Mouse (Mus musculus) heart, adult 11 months (tissue): ENCODE measurements around the gene Dab2ip.

ENCODE experiments used
- DNase-seq: peaks from one replicate; pipeline ENCODE4 v3.0.0; 2022

The Dab2ip gene

DNA sequence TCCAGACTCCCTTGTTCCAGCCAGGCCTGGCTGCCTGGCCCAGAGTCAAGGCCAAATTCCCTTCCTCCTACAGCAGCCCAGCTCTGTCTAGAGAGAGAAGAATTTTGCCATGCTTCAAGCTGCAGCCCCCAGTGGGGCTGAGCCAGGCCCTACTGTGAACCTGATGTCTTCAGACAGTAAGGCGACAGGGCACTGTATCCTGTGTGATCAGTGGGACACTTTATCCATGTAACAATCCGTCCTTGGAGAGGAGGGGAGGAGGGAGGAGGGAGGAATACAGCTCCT lies 1.4 kb downstream of the Dab2ip start:
- peak; percentile 94 for DNase-seq

DNA sequence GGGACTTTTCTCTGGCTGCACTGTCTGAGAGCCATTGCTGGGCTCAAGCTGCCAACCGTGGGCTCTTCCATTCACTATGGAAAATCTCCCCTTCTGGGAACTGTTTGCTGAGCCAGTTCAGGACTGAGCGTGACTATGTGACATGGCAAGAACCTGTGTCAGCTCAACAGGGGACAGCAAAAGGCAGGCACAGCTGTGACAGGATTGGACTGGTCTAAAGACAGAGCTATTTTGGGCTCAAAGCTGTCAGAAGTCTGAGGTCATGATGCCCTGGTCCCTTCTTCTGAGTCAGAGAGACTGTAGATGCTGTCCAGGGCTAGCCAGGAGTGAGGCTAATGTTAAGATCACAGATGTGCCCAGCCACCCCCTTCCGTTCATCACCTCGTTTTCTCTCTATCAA lies 5.7 kb downstream of the Dab2ip start:
- DNase-seq, result peak; percentile 94

GRCm38 (mm10) chr2:35565051-35565836 lies 7.2 kb downstream of the Dab2ip start:
- no peak for DNase-seq

- DNase-seq, result peak; percentile 96
These were observed 9.1 kb downstream of the Dab2ip start for GRCm38 (mm10) chr2:35566957-35567693.

- no peak for DNase-seq
These were observed 9.7 kb downstream of the Dab2ip start for GRCm38 (mm10) chr2:35567694-35568149.

GRCm38 (mm10) chr2:35570743-35571142 lies 12.7 kb downstream of the Dab2ip start:
- DNase-seq, result peak; percentile 91

DNA sequence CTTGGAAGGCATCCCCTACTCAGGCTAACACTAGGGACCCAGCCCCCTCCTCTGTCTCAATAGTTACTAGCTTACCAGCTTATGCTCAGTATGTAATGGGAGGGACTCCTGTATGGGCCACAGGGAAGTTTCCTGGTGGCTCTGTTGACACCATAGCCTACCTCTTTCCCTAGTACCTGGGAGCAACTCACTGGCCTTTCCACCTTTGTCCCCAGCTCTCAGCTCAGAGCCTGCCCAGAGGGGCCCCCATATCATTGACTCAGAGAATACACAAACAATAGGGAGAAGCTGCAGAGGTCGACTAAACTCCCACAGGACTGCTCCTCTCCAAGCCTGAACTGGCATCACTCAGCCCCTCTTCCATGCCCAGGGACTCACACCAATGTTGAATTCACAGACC lies 16.6 kb downstream of the Dab2ip start:
- no peak for DNase-seq

DNA sequence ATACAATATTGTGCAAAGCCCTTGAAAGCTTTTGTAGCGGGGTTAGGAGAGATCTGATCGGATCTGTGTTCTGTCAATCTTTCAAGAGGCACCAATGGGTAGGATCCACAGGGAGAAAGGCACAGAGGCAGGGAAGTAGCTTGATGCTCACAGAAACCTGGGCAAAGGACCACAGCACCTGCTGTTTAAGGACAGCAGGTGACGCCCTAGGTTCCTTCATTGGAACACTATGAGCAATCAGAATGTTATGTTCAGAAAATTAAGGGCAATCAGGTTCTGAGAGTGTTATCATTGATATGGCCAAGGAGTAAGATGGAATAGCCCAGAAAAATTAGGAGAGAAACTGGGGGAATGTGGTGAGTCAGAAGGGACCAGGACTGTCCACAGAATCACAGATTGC lies 18.6 kb downstream of the Dab2ip start:
- DNase-seq, result no peak

GRCm38 (mm10) chr2:35580111-35580510 lies 22.0 kb downstream of the Dab2ip start:
- no peak for DNase-seq

- peak; percentile 98 for DNase-seq
These were observed 23.7 kb downstream of the Dab2ip start for GRCm38 (mm10) chr2:35581501-35582340.

- DNase-seq, result peak; percentile 99
These were observed 24.4 kb downstream of the Dab2ip start for GRCm38 (mm10) chr2:35582341-35582941.

GRCm38 (mm10) chr2:35583406-35583805 lies 25.3 kb downstream of the Dab2ip start:
- DNase-seq, result no peak

DNA sequence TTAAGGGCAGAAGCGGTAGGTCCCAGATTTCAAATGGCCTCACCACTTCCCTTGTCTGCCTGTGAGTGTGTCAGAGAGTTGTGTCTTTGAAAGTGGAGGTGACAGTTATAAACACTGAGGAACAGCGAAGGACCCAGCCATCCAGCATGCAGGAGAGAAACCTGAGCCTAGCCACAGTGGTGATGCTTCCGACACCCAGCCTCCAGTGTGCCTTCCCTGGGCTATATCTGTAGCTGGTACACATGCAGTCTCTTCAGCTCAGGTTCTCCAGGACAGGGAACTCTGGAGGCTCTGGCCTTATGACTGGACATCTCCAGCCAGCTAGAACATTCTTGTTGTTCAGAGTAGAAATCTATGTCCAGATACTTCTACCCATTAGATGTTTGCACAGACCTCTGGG lies 25.9 kb downstream of the Dab2ip start:
- no peak for DNase-seq

GRCm38 (mm10) chr2:35588368-35588767 lies 30.3 kb downstream of the Dab2ip start:
- peak; percentile 99 for DNase-seq

DNA sequence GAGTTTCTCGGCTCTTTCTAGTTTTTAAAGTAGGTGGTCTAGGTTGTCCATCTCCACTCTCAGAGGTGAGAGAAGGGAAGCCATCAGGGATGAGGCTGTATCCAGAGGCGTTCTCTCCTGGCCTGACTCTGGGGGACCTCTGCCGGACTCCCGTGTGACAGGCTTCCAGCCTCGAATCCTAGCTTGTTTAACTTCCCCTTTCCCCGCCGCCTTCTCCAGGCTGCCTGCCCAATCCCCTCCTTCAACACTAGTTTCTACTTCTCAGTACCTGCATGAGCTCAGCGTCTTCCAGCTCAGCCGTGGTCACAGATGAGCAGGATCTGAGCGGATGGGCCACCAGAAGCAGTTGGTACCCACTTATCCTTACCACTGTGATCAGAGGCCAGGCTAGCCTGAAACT lies 31.3 kb downstream of the Dab2ip start:
- no peak for DNase-seq

GRCm38 (mm10) chr2:35589800-35590199 lies 31.7 kb downstream of the Dab2ip start:
- DNase-seq, result peak; percentile 98

DNA sequence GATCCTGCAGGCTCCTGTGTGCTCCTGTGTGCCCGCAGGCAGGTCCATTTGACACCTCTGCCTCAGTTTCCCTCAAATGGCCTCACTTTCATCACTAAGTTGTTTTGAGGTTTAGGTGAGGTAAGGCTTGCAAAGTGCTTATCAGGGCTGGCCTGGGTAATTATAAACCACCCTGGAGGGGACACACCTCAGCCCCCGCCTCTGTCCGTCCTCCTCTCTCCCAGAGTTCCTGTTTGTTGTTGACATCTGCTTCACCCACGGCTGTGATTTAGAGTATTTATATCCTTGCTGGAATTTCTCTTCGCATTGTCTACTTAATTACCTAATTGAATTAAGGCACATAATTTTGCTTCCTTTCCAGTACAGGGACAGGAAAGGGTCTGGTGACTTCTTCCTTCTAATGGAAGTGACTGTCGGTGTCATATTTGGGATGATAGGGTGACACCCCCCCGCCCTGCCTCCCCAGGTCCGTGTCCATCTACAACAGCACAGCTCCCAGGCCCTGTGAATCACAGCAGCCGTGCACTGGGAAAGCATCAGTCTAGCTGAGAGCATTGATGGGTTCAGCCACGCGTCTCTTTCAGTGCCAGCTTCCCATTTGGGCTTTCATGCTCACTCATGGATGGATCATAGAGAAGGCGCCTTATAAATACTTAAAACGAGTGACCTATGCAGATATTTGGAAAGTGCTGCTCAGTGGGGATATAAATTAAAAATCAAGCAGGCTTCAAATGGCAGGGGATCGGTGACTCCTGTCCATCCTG lies 34.1 kb downstream of the Dab2ip start:
- DNase-seq, result peak; percentile 96

GRCm38 (mm10) chr2:35592725-35593392 lies 34.8 kb downstream of the Dab2ip start:
- DNase-seq, result no peak

DNA sequence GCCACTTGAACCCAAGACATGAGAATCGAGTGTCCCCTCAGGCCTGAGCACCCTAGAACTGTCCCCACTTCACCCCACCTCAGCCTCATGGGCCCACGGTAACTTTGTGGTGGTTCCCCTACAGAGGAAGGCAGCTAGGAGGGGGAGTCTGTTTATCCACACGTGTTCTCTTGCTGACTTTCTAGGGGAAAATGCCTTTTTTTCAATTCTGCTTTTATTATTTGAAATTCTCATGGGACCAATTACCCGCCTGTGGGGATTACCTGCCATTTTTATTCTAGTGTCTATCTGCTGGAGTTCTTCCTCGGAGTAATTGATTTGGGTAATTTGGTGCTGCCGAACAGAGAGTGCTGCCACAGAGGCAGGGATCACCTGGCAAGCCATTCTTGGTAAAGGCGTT lies 35.8 kb downstream of the Dab2ip start:
- no peak for DNase-seq

DNA sequence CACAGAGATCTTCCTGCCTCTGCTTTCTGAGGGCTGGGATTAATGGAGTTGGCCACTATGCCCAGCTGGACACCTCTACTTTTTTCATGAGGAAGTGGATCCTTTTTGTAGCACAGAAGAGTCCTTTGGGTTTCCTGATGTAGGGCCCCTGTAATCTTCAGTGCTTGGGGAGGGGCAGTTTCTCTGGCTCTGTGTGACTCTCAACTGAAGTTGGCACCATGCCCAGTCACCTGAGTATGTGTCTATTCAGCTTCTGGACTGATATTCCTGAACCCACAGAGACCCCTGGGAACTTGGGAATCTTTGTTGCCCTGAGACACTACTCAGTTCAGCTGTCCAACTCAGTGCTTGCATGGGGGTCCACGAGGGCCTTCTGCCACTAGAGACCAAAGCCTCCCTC lies 37.0 kb downstream of the Dab2ip start:
- no peak for DNase-seq

DNA sequence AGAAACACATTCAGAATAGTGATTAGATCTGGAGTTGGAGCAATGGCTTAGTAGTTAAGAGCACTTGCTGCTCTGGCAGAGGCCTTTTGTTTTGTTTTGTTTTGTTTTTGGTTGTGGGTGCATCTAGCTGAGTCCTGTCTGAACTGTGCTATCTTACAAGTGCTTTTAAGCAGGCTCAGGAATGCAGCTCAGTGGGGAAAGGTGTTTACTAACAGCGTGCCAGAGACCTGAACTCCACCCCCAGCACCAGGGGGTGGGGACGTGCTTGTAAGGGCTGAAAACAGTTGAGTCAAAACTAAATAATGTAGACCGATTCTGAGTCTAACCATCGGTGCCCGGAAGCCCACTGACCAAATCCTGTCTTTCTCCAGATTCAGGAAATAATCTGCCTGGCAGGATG lies 37.7 kb downstream of the Dab2ip start:
- peak; percentile 89 for DNase-seq

GRCm38 (mm10) chr2:35596796-35597195 lies 38.7 kb downstream of the Dab2ip start:
- DNase-seq, result peak; percentile 96
